Mouse (Mus musculus): ENCODE data around the gene Phykpl.

DNA sequence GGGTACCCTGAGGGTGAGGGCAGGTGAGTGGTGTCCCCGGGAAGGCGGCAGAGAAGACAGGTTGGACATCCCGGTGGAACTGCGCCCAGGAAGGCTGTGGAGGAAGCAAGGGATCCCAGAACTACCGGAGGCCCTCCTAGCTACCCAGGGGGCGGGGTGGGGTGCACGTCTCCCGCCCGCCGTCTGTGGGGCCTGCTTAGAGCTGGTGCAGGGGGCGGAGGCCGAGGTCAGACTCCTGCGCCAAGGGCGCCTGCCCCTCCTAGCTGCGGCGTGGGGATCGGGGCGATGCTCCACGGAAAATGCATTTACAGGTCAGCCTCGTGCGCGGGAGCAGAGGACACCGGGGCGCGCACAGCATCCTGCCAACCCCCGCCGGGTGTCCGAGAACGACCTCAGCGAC lies 65.7 kb downstream of the Phykpl start:
- TF ChIP-seq CTCF (IDR thresholded peaks at IDR 0.05; ENCODE audit: low read depth) (peak; percentile 5; the same call in 1 of the 2 replicates), EP300 (optimal IDR thresholded peaks at IDR 0.05) (no peak)

All from stomach, postnatal 0 days (tissue).